Mouse (Mus musculus): Measurements from ENCODE around the gene Slc37a1. TPM values are rescaled to one million over a fixed set of nuclear protein-coding genes. Genes with fewer than 3 reads are reported as not detected.

Gene Slc37a1
- polyA plus RNA-seq (2012; ENCODE audit: low replicate concordance): 13.0 TPM in 2 replicates

DNA sequence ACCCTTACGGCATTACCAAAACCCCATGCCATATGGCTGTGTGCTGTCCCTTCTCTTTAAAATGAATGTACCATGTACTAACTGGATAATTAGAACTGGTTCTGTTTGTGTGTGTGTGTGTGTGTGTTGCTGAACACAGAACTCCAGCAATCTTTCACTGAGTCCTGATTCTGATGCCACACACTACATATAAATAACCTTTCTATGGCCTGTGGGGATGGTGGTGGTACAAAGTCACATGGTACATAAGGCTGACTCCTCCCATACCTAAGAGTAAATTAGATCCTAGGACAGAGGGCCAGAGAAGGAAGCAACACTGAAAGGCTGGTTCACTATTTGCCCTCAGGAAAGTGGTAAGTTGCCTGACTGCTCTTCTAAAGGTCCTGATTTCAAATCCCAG, at the start of gene Slc37a1:
Gene Slc37a1 (plus strand): TSS at position 301 of the 400 bp plus-strand sequence.

DNA sequence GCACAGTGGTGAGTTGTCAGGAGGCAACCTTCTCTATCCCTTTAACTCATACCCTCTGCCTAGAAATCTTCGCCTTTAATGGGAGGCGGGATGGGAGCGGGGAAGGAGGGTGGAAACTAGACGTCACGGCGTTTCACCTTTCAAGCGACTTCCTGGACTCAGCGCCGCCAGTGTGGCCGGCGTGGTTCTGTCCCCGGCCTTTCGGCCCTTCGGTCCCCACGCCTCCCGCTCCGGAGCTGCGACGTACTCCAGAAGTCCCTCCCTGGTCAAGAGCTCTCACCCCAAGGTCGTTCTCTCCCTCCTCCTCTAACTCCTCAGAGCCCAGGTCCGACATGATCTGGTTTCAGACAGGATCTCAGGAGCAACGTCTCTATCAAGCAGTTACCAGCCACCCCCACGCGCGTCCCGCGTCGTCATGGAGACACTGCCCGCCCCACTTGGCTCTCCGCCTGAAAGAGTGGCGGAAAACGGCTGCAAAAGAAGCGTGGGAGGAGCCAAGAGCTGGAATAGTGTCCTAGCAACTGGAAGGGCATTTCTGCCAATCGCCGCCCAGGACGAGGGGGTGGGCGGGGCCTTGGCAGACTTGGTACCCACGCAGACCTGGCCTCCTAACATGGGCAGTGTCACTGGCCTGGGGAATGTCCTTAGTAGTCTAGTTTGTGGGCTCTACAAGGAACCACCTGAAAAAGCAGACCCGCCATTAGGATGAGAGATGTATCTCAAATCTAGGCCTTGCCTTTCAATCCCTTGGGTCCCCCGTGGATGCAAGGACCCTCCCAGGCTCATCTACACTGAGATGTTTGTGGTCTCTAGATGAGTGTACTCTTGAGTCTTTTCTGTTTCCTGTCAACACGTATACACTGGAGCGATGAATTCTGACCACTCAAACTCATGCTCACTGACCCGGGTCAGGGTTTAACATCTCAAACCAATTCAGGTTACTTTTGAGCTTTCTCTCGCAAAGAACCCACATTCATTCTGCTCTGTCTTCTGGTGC, 9.4 kb upstream of the Slc37a1 start, which contains the start of gene Rsph1:
Gene Rsph1 (minus strand): TSS at position 462 of the 997 bp plus-strand sequence.

DNA sequence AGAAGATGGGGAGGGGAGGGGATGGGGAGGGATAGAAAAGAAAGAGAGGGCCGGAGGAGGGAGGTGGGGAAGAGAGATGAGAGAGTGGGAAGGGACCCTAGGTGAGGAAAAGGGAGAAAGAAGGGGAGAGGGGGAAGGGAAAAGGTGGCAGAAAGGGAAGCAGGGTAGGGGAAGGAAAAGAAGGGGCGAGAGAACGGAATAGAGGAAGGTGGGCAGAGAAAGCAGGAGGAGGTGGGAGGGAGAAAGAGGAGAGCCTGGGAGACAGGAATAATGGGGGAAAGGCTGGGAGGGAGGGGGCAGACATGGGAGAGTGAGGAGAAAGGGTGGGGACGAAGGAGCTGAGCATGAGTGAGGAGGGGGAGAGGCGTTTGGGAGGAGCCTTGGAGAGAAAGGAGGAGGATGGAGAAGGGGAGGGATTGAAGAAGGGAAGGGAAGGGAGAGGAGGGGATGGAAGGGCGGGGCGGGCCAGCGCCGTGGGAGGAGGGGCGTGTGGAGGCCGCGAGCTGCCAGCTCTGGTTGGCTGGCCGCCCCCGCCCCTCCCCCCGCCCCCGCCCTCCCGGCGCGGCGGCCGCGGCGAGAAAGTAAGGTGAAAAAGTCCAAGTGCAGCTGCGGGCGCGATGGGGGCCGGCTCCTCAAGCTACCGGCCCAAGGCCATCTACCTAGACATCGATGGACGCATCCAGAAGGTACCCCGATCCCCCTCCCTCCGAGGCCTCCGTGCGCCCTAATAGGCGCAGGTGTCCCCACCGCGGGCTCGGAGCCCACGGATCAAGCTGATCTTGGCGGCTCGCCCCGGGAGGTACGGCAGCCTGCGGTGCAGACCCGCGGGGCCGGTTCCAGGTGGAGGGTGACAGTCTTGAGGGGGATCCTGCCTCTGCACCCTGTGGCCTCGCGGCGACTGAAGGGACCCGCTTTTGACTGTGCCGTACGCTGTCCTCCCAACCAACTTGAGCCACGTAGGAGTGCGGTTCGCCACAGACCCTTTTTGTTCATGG, 99.4 kb downstream of the Slc37a1 start, which contains the start of gene Pde9a:
Gene Pde9a (plus strand): TSS at position 540 of the 995 bp plus-strand sequence.

Other genes starting within 250 kb of the Slc37a1 start
- gene Abcg1, start 229.1 kb upstream of the Slc37a1 start, polyA plus RNA-seq (2012; ENCODE audit: low replicate concordance): 33.3 and 39.5 TPM in 2 replicates
- gene Tff3, start 157.1 kb upstream of the Slc37a1 start, polyA plus RNA-seq (2012; ENCODE audit: low replicate concordance): 0.39 TPM in 1 of 2 replicates, not detected in the other
- gene Tff2, start 142.5 kb upstream of the Slc37a1 start, polyA plus RNA-seq (2012; ENCODE audit: low replicate concordance): not detected in 2 replicates
- not detected in 2 replicates for gene Tff1, start 121.5 kb upstream of the Slc37a1 start, polyA plus RNA-seq (2012; ENCODE audit: low replicate concordance)
- 0.07 and 0.10 TPM in 2 replicates for gene Tmprss3, start 87.8 kb upstream of the Slc37a1 start, polyA plus RNA-seq (2012; ENCODE audit: low replicate concordance)
- 21.7 and 25.0 TPM in 2 replicates for gene Ubash3a, start 78.9 kb upstream of the Slc37a1 start, polyA plus RNA-seq (2012; ENCODE audit: low replicate concordance)
- 1.0 and 2.1 TPM in 2 replicates for gene Rsph1, start 9.4 kb upstream of the Slc37a1 start, polyA plus RNA-seq (2012; ENCODE audit: low replicate concordance)
- gene Pde9a, start 99.4 kb downstream of the Slc37a1 start, polyA plus RNA-seq (2012; ENCODE audit: low replicate concordance): 0.33 TPM in 1 of 2 replicates, not detected in the other
- 16.9 and 18.2 TPM in 2 replicates for gene Wdr4, start 233.2 kb downstream of the Slc37a1 start, polyA plus RNA-seq (2012; ENCODE audit: low replicate concordance)
- gene Ndufv3, start 233.3 kb downstream of the Slc37a1 start, polyA plus RNA-seq (2012; ENCODE audit: low replicate concordance): 71.5 and 113 TPM in 2 replicates

Measured in hematopoietic multipotent progenitor cell, adult 10-12 weeks (in vitro differentiated cells).